Mouse (Mus musculus): ENCODE data around the gene Tor1a. TPM values are rescaled to one million over a fixed set of nuclear protein-coding genes. Genes with fewer than 3 reads are reported as not detected.

Gene Tor1a
- polyA plus RNA-seq, 1 experiment from 2014 or later = 85.4 TPM

DNA sequence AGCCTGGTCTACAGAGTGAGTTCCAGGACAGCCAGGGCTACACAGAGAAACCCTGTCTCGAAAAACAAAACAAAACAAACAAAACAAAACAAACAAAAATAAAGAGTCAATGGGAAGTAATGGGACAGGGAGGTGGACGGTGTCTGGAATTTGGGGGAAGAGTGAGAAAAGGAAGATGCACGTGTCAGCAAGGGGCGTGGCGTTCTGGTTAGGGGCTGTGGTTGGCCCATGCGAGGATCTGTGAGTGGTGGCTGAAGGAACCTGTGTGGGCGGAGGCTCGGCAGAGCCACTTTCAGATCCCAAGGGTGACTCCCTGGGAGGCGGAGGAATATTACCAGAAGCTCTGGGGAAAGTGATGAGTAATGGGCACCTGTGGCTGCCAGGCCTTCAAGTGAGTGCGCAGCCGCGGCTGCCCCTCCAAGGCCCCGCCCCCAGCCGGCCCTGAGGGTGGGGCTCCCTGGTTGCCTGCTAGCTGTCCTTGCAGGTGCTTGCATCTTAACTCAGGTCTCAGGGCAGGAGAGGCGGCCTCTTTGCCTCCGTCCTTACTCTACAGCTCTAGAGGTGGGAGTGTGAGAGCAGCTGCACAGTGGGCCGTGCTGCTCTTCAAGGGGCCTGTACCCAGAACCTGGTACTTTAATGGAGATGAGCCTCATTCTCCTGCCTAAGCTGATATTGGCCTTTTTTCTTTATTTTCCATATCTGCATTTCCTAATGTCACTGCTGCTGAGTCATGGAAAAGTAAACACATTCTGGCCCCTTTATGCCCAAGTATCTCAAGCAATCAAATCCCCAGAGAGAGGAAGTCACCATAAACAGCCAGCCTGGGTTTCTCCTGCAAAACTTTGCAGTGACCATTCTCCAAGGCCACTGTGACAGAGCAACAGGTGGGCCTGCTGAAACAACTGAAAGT lies 17.6 kb upstream of the Tor1a start:
- no peak overlapping the region for H3K9ac ChIP-seq
- WGBS = 30% methylated on average over 17 of the region's 17 CpGs

DNA sequence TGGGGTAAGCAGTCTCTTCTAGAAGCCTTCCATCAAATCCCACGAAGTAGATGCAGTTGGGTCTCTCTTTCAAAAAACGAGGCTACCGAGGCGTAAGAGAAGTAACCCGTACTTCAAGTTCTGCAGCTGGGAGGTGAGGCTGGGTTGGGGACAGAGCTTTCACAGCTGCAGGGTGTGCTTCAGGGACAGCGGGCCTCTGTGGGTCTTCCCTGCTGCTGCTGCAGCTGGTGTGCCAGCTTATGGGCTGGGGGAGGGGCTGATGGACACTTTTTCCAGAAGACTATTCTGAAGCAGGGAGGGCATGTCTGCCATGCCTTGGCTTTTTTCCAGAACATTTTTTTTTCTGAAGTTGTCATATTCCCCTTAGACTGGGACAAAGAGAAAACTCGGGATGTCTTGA lies 15.3 kb upstream of the Tor1a start:
- Histone ChIP-seq H3K4me3 (replicated peaks) (peak overlapping the region; percentile 77), H3K9me3 (no peaks in the 10 kb centered on the region), H3K4me2 (peak overlapping the region; percentile 78), H3K27me3 (no peaks in the 10 kb centered on the region), H3K4me1 (peaks cover 25% of the 10 kb centered on the region), H3K9ac (peak overlapping the region; percentile 67), H3K27ac (no peak overlapping the region), H3K36me3 (replicated peaks) (peaks cover 19% of the 10 kb centered on the region)
- 52% methylated on average over 7 of the region's 7 CpGs for WGBS
- no peak for ATAC-seq (ENCODE audit: low FRiP score)

More for the DNA sequence above, 17.6 kb upstream of the Tor1a start:
- no peak overlapping the region for H3K4me2 ChIP-seq
- H3K36me3 ChIP-seq (replicated peaks) = 0 out of 2 replicates have a peak, but pooled peaks cover under 1% of the 10 kb centered on the region
- H3K27me3 ChIP-seq = no peaks in the 10 kb centered on the region
- no peak overlapping the region for H3K27ac ChIP-seq
- ATAC-seq (ENCODE audit: low FRiP score) = no peak
- H3K4me1 ChIP-seq = peaks cover 25% of the 10 kb centered on the region
- no peaks in the 10 kb centered on the region for H3K9me3 ChIP-seq
- H3K4me3 ChIP-seq (replicated peaks) = no peak overlapping the region

DNA sequence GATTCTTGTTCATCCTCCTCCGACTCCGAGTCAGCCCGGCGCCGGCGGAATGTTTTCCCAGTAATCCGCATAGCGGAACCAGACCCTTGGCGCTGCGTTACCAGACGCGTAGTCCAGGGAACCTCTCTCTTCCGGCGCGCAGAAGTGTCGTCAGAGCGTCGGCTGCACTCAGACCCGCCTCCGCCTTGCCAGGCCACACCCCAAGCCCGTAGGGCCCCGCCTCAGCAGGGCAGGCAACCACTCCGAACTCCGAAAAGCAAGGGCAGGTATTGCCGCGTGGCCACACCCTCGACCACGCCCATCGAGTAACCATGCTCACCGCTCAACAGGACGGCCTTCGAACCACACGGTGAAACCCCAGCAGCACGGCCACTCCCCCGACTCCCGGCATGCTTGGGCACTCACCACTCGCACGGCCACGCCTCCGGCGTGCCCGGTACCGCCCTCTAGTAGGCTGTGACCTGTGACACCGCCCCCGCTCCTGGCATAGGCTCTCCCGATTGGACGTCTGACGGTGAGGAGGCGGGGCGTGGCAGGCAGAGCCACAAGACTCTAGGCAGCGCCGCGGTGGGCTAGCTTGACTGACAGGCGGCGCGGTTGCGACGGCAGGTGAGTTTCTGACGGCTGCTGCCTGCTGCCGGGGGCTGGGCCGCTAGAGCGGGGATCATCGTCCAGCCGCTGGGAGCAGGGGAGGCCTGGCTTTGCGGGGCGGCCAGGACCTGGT lies 14.2 kb upstream of the Tor1a start, which contains the start of the genes BC005624 and Usp20:
TSS of gene BC005624 (minus strand) at position 412 of the 724 bp plus-strand sequence.
TSS of gene Usp20 (plus strand) at position 490 of the 724 bp plus-strand sequence.
- ATAC-seq (ENCODE audit: low FRiP score) = peak; percentile 99
- H3K9ac ChIP-seq = peak within 1 kb of the TSS; percentile 67
- H3K4me2 ChIP-seq = peak within 1 kb of the TSS; percentile 78
- no peaks in the 10 kb centered on the region for H3K9me3 ChIP-seq
- peaks cover 30% of the 10 kb centered on the region for H3K36me3 ChIP-seq (replicated peaks)
- 1% methylated on average over 66 of the region's 66 CpGs for WGBS
- H3K4me1 ChIP-seq = peaks cover 25% of the 10 kb centered on the region
- peak within 1 kb of the TSS; percentile 66 for H3K27ac ChIP-seq
- peak within 1 kb of the TSS; percentile 77 for H3K4me3 ChIP-seq (replicated peaks)
- no peaks in the 10 kb centered on the region for H3K27me3 ChIP-seq

DNA sequence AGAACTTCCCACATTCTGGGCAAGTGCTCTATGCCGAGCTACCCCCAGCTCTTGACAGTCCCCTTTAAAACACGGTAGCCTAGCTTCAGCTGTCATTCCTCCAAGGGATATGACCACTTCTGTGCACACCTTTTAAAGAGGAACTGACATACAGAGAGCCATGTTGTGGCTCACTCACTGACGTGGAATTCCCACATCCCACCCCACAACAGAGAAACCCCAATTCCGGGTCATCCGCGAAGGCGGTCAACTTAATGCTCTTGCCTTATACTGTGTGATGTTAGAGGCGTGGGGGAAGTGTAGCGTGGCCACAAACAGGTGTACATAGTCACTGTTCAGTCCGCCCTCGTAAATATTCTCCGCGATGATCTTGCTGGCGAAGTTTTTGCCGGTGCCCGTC lies 907 bp downstream of the Tor1a start:
- Histone ChIP-seq H3K9ac (peak overlapping the region; percentile 83), H3K27ac (no peak overlapping the region)

DNA sequence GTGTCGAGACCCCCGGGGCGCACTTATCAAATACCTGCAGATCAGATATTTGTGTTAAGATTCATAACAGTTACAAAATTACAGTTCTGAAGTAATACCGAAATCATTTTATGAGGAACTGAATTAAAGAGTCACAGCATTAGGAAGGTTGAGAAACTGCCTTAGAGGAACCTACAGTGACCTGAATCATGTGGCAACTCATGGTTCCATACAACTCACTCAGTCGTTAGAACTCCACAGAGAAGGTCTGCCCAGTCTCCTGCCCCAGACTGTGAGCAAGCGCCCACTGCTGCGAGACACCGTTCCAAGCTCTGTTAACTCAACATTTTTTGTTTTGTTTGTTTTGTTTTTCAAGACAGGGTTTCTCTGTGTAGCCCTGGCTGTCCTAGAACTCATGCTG lies 2.1 kb downstream of the Tor1a start:
- Histone ChIP-seq H3K9ac (no peak overlapping the region), H3K27ac (no peak overlapping the region), H3K4me1 (peaks cover 29% of the 10 kb centered on the region), H3K4me3 (replicated peaks) (no peak overlapping the region), H3K27me3 (no peaks in the 10 kb centered on the region), H3K4me2 (0 out of 2 replicates have a peak overlapping the region, but pooled peaks have one; percentile 93), H3K9me3 (no peaks in the 10 kb centered on the region), H3K36me3 (replicated peaks) (peaks cover 51% of the 10 kb centered on the region)
- WGBS = 94% methylated on average over 8 of the region's 8 CpGs
- no peak for ATAC-seq (ENCODE audit: low FRiP score)

More for the DNA sequence above, 907 bp downstream of the Tor1a start:
- ATAC-seq (ENCODE audit: low FRiP score) = no peak
- 27% methylated on average over 16 of the region's 16 CpGs for WGBS
- peaks cover 46% of the 10 kb centered on the region for H3K36me3 ChIP-seq (replicated peaks)
- H3K4me2 ChIP-seq = peak overlapping the region; percentile 93
- no peaks in the 10 kb centered on the region for H3K27me3 ChIP-seq
- no peaks in the 10 kb centered on the region for H3K9me3 ChIP-seq
- H3K4me3 ChIP-seq (replicated peaks) = peak overlapping the region; percentile 89
- peaks cover 29% of the 10 kb centered on the region for H3K4me1 ChIP-seq

DNA sequence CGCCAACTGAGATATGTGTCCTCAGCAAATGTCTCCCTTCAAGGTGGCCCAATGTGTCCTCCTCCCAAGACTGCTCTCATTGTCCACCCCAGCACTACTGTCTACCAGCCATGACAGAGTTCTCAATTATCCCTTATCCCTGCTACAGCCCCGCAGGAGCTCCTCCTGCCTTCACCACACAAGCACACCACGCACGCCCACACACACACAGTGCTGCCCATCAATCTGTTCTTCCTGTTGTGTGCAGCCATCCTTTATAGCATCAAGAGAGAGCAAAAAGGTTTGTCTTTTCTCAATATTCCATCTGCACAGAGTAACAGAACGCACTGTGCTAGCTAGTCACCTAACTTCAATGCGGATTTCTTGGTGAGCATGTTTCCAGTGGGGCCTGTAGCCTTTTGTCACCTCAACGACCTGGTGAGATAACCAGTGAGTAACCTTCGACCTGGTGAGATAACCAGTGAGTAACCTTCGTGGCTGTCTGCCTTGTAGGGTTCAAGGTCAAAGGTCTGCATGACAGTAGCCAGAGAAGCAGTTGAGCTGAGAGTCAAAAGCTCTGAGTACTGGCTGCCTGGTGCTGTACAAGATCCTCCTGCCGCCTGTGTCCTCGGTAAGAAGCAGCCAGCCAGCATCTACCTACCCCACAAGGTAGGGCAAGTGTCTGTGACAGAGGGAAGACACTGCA lies 5.0 kb downstream of the Tor1a start:
- Histone ChIP-seq H3K9ac (no peak overlapping the region), H3K36me3 (replicated peaks) (peaks cover 81% of the 10 kb centered on the region), H3K4me2 (no peak overlapping the region), H3K9me3 (no peaks in the 10 kb centered on the region), H3K4me3 (replicated peaks) (no peak overlapping the region), H3K27me3 (no peaks in the 10 kb centered on the region), H3K4me1 (peaks cover 29% of the 10 kb centered on the region), H3K27ac (no peak overlapping the region)
- no peak for ATAC-seq (ENCODE audit: low FRiP score)
- WGBS = 90% methylated on average over 11 of the region's 11 CpGs

DNA sequence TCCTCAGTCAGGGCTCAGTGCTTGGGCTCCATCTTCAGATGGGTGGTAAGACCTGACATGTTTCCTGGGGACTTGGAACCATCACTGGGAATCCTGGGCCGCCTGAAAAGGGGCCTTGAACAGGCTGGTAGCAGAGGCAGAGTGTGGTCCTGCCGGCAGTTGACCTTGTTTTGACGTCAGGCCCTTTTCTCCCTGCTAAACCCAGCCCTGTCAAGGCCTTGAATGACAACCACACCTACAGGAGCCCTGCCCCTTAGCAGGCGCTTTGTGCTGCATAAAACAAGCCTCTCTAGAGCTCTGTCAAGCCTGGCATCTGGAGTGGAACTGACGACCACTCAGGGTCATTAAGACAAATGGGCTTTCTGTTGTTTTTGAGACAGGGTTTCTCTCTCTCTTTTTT lies 7.9 kb downstream of the Tor1a start:
- no peaks in the 10 kb centered on the region for H3K27me3 ChIP-seq
- 56% methylated on average over 5 of the region's 5 CpGs for WGBS
- peaks cover 11% of the 10 kb centered on the region for H3K4me1 ChIP-seq
- H3K4me3 ChIP-seq (replicated peaks) = no peak overlapping the region
- no peak for ATAC-seq (ENCODE audit: low FRiP score)
- H3K36me3 ChIP-seq (replicated peaks) = peaks cover 100% of the 10 kb centered on the region
- H3K27ac ChIP-seq = no peak overlapping the region
- no peak overlapping the region for H3K9ac ChIP-seq
- no peaks in the 10 kb centered on the region for H3K9me3 ChIP-seq
- no peak overlapping the region for H3K4me2 ChIP-seq

DNA sequence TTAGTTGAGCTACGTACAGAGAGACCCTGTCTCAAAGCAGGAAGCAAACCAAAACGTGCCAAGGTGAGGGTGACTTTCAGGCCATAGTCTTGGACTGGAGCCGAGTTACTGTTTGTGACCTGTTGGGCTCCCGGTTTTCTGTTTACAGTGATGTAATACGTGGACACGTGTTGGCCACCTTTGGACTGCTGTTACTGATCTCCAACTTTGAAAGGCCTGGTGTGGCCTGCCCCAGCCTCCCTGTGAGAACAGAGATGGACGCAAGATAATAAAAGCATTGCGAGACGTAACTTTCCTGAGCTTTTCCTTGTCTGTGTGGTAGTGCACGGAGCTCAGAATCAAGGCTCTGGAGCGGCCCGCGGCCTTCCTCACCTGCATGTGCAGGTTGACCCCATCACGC lies 9.0 kb downstream of the Tor1a start:
- Histone ChIP-seq H3K4me3 (replicated peaks) (no peak overlapping the region), H3K4me1 (peaks cover 18% of the 10 kb centered on the region), H3K9ac (no peak overlapping the region), H3K9me3 (no peaks in the 10 kb centered on the region), H3K27ac (no peak overlapping the region), H3K36me3 (replicated peaks) (peaks cover 93% of the 10 kb centered on the region), H3K4me2 (no peak overlapping the region), H3K27me3 (no peaks in the 10 kb centered on the region)
- ATAC-seq (ENCODE audit: low FRiP score) = no peak
- 90% methylated on average over 14 of the region's 14 CpGs for WGBS

DNA sequence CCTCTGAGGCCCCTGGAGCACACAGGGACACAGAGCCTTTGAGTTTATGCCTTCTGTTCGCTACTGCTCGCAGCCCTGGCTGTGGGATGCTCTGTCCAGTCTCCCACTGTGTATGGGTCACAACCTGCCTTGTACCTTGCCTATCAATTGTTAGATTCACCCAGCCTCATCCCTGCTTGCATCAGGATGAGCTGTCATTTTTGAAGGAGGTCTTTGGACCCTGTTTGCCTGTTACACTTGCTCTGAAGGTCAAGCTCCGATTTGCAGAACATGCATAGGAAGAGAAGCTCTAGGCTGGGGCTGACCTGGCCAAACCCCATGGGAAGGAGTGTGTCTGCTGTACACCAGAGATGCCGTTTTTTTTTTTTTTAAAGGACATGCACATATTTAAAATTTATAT lies 10.2 kb downstream of the Tor1a start:
- Histone ChIP-seq H3K4me3 (replicated peaks) (no peak overlapping the region), H3K9me3 (no peaks in the 10 kb centered on the region), H3K9ac (no peak overlapping the region), H3K27me3 (no peaks in the 10 kb centered on the region), H3K4me2 (no peak overlapping the region), H3K27ac (no peak overlapping the region), H3K4me1 (peaks cover 25% of the 10 kb centered on the region), H3K36me3 (replicated peaks) (peaks cover 81% of the 10 kb centered on the region)
- WGBS = 79% methylated on average over 4 of the region's 4 CpGs
- no peak for ATAC-seq (ENCODE audit: low FRiP score)

DNA sequence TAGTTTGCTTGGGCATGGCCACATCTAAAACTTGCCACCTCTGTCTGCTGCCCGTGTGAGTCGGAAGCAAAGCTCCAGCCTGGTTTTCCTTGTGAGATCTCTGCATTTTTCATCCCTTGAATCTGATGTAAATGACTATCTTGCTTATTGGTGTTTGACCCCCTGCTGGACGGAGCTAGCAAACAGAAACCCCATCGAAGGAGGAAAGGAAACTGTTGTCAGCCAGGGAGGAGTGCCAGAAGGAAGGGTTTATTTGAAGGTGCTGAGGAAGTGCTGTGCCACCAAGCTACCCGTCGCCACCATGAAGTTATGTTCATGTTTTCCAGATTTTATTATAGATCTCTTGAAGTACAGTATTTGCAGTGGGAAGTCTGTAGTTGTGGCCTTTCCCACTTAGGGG lies 12.9 kb downstream of the Tor1a start:
- H3K4me3 ChIP-seq (replicated peaks) = 0 out of 2 replicates have a peak overlapping the region, but pooled peaks have one; percentile 1
- WGBS = 83% methylated on average over 6 of the region's 6 CpGs
- ATAC-seq (ENCODE audit: low FRiP score) = no peak
- no peak overlapping the region for H3K27ac ChIP-seq
- peaks cover 54% of the 10 kb centered on the region for H3K36me3 ChIP-seq (replicated peaks)
- H3K4me1 ChIP-seq = peaks cover 29% of the 10 kb centered on the region
- peak overlapping the region; percentile 93 for H3K9ac ChIP-seq
- peak overlapping the region; percentile 90 for H3K4me2 ChIP-seq
- H3K27me3 ChIP-seq = no peaks in the 10 kb centered on the region
- no peaks in the 10 kb centered on the region for H3K9me3 ChIP-seq

DNA sequence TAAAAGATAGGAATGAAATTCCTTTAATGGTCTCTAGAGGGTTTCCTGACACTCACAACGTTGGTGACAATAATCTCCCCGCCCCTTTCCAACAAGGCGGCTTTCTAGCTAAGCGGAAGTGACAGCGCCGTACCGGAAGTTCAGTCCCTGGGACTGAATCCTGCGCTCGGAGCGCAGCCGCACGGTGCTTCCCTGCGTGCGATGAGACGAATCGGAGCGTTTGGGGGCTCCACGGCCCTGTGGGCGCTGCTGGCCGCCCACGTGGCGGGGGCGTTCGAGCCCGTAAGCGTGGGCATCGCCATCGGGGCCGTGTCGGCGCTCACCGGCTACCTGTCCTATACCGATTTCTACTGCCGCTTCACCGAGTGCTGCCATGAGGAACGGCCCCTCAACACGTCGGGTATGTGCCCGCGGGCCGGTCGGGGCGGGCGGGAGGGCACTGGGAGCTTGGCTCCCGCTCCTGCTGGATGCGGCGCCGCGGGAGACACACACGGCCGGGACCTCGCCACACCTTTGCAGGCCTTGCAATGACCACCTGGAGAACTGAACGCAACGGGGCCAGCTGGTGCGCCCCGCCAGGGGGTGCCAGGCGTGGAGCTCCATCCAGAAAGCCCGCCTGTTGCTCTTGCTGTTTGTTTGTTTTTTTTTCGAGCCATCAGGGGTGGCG lies 14.8 kb downstream of the Tor1a start, which contains the start of gene Tor1b:
TSS of gene Tor1b (plus strand) at position 136 of the 667 bp plus-strand sequence.
- Histone ChIP-seq H3K4me3 (replicated peaks) (peak within 1 kb of the TSS; percentile 93), H3K27ac (peak within 1 kb of the TSS; percentile 91)
- WGBS = under 1% methylated on average over 60 of the region's 60 CpGs

More for the DNA sequence above, 14.8 kb downstream of the Tor1a start, which contains the start of gene Tor1b:
- Histone ChIP-seq H3K9ac (peak within 1 kb of the TSS; percentile 93), H3K4me1 (peaks cover 29% of the 10 kb centered on the region), H3K27me3 (no peaks in the 10 kb centered on the region; the same call in 1 of the 2 replicates), H3K9me3 (no peaks in the 10 kb centered on the region), H3K4me2 (peak within 1 kb of the TSS; percentile 90), H3K36me3 (replicated peaks) (peaks cover 35% of the 10 kb centered on the region)
- peak; percentile 93 for ATAC-seq (ENCODE audit: low FRiP score)
